Mouse (Mus musculus) embryonic facial prominence, embryonic 13.5 days (tissue): ENCODE data around the gene Vmn2r68. TPM values are rescaled to one million over a fixed set of nuclear protein-coding genes. Genes with fewer than 3 reads are reported as not detected.

ENCODE experiments used
- ATAC-seq: fragments of 200-750 bp; cut with Nextera tagmentation; 2 replicates; pipeline ENCODE4 v1.8.0; 2017; ENCODE audit warnings: low read depth; ENCODE audit not compliant: insufficient number of reproducible peaks, insufficient read depth, low FRiP score, low TSS enrichment
- H3K27ac ChIP-seq: fragments of 300-500 bp; sonication (generic); 2 replicates; pipeline ENCODE4 v1.5.1; 2015; ENCODE audit warnings: moderate library complexity, mild to moderate bottlenecking, inconsistent platforms
- H3K27me3 ChIP-seq: fragments of 300-500 bp; sonication (generic); 2 replicates; pipeline ENCODE4 v1.6.1; 2015; ENCODE audit warnings: mild to moderate bottlenecking, inconsistent platforms
- H3K36me3 ChIP-seq: fragments of 300-500 bp; sonication (generic); 2 replicates; pipeline ENCODE4 v1.6.1; 2015; ENCODE audit warnings: mild to moderate bottlenecking, inconsistent platforms
- H3K4me1 ChIP-seq: fragments of 300-500 bp; sonication (generic); 2 replicates; pipeline ENCODE4 v1.6.1; 2015; ENCODE audit warnings: inconsistent platforms
- H3K4me2 ChIP-seq: fragments of 300-500 bp; sonication (generic); 2 replicates; pipeline ENCODE4 v1.6.1; 2015; ENCODE audit warnings: moderate library complexity, mild to moderate bottlenecking, inconsistent platforms
- H3K4me3 ChIP-seq: fragments of 300-500 bp; sonication (generic); 2 replicates; pipeline ENCODE4 v1.5.1; 2015; ENCODE audit warnings: mild to moderate bottlenecking, inconsistent platforms
- H3K9ac ChIP-seq: fragments of 300-500 bp; sonication (generic); 2 replicates; pipeline ENCODE4 v1.6.1; 2015; ENCODE audit warnings: mild to moderate bottlenecking, inconsistent platforms
- H3K9me3 ChIP-seq: fragments of 300-500 bp; sonication (generic); 2 replicates; pipeline ENCODE4 v1.6.1; 2016; ENCODE audit warnings: inconsistent platforms
- polyA plus RNA-seq: library from polyadenylated mRNA; unstranded; fragments of >200 nt; fragmentation: Nextera tagmentation; extraction: Ambion mirVana; gene quantifications from 2 replicates; pipeline ENCODE4 v1.2.1, GENCODE M21; 2015

The Vmn2r68 gene
- not detected in 2 replicates for polyA plus RNA-seq

- no peak within 1 kb of the TSS for H3K9ac ChIP-seq
- no peaks in the 10 kb centered on the region for H3K36me3 ChIP-seq
- no peak for ATAC-seq
- H3K4me2 ChIP-seq = no peak within 1 kb of the TSS
- H3K27ac ChIP-seq = no peak within 1 kb of the TSS
- H3K27me3 ChIP-seq = no peaks in the 10 kb centered on the region
- H3K4me3 ChIP-seq = no peak within 1 kb of the TSS
- H3K9me3 ChIP-seq = no peaks in the 10 kb centered on the region
- H3K4me1 ChIP-seq = no peaks in the 10 kb centered on the region
These were observed at the start of gene Vmn2r68 for GRCm38 (mm10) chr7:85237683-85238082. Gene Vmn2r68, minus strand, starts transcription at chr7:85237783.

Other genes with a start within 250 kb of the Vmn2r68 start
- not detected in 2 replicates for gene Vmn2r66, start 225.5 kb downstream of the Vmn2r68 start, polyA plus RNA-seq
- gene Vmn2r67, start 81.8 kb downstream of the Vmn2r68 start, polyA plus RNA-seq = not detected in 2 replicates
- not detected in 2 replicates for gene Vmn2r69, start 178.1 kb upstream of the Vmn2r68 start, polyA plus RNA-seq